Mouse (Mus musculus) spleen, adult 2 months (tissue): ENCODE results near the gene Cfi.

Experiments used
- CTCF ChIP-seq: fragments of 200-500 bp; IDR thresholded peaks from 2 replicates; pipeline ENCODE4 v1.5.1; 2011; ENCODE audit warnings: mild to moderate bottlenecking, inconsistent platforms; ENCODE audit not compliant: insufficient read depth, insufficient read length, insufficient replicate concordance; ENCODE audit errors: extremely low read depth
- POLR2A ChIP-seq: fragments of 200-500 bp; IDR thresholded peaks from 2 replicates; pipeline ENCODE4 v1.6.1; 2011; ENCODE audit warnings: low read depth, low read length, inconsistent platforms

DNA sequence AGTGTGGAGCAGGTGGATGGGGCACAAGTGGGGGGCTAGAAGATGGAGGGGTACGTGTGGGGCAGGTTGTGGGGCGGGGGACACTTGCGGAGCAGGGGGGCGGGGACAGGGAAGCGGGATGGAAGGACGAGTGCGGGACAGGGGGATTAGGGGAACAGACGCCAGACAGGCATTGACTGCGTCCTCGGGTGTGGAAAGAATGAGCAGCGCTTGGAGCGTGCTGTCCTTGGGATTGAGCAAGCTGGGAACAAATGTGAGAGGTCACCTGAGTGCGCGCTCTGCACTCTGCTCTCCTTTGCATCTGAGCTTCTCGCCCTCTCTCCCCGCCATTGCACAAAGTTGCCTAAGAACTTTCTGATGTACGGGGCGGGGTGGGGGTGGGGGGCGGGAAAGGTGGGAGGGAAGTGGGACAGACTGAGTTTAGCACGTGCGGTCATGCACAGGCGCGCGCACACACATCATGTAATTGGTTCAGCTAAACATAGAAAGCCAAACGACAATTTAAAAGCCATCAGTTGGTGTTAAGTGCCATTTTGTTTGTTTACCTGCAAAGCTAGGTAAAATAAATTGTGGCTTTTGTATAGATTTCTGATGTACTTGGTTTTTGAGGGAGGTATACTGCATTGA is 43.6 kb downstream of the Cfi start:
- TF ChIP-seq CTCF (no peak), POLR2A (no peak)
